Mouse (Mus musculus) retina, adult 2 months (tissue): ENCODE data around the gene Cabp4.
A peak's percentile ranks its signal among the peaks of the same experiment; 100 is the strongest.

Experiments used
- DNase-seq: peaks from one replicate; pipeline ENCODE4 v3.0.0-alpha.2; 2012; ENCODE audit warnings: low read depth, low spot score

Cabp4 gene

GRCm38 (mm10) chr19:4102626-4103025 is 41.2 kb downstream of the Cabp4 start:
- no peak for DNase-seq

GRCm38 (mm10) chr19:4102049-4102448 is 41.8 kb downstream of the Cabp4 start:
- DNase-seq, result no peak

GRCm38 (mm10) chr19:4101466-4101865 is 42.4 kb downstream of the Cabp4 start:
- DNase-seq, result peak; percentile 90

- DNase-seq, result no peak
Observed at GRCm38 (mm10) chr19:4100718-4101261, 43.0 kb downstream of the Cabp4 start.

GRCm38 (mm10) chr19:4099837-4100717 is 43.8 kb downstream of the Cabp4 start, which contains the start of gene Pitpnm1:
Gene Pitpnm1, plus strand, starts transcription at chr19:4099998.
- no peak for DNase-seq

- DNase-seq, result peak; percentile 85
Observed at GRCm38 (mm10) chr19:4099056-4099455, 44.8 kb downstream of the Cabp4 start.

GRCm38 (mm10) chr19:4098426-4098825 is 45.4 kb downstream of the Cabp4 start:
- DNase-seq, result no peak

GRCm38 (mm10) chr19:4097441-4097825 is 46.4 kb downstream of the Cabp4 start:
- no peak for DNase-seq

- peak; percentile 97 for DNase-seq
Observed at GRCm38 (mm10) chr19:4096642-4097440, 47.0 kb downstream of the Cabp4 start, which contains the start of gene Cdk2ap2. Gene Cdk2ap2, plus strand, starts transcription at chr19:4097182.

GRCm38 (mm10) chr19:4095802-4096201 is 48.0 kb downstream of the Cabp4 start:
- DNase-seq, result no peak

GRCm38 (mm10) chr19:4094774-4095303 is 49.0 kb downstream of the Cabp4 start:
- no peak for DNase-seq

- DNase-seq, result no peak
Observed at GRCm38 (mm10) chr19:4094348-4094747, 49.5 kb downstream of the Cabp4 start.

GRCm38 (mm10) chr19:4093772-4094171 is 50.1 kb downstream of the Cabp4 start:
- DNase-seq, result no peak

GRCm38 (mm10) chr19:4092750-4093149 is 51.1 kb downstream of the Cabp4 start:
- DNase-seq, result no peak

- DNase-seq, result no peak
Observed at GRCm38 (mm10) chr19:4091383-4091782, 52.5 kb downstream of the Cabp4 start.

- no peak for DNase-seq
Observed at GRCm38 (mm10) chr19:4090446-4090845, 53.4 kb downstream of the Cabp4 start.

- DNase-seq, result no peak
Observed at GRCm38 (mm10) chr19:4089128-4089527, 54.7 kb downstream of the Cabp4 start.

GRCm38 (mm10) chr19:4088146-4088545 is 55.7 kb downstream of the Cabp4 start:
- DNase-seq, result no peak

- DNase-seq, result no peak
Observed at GRCm38 (mm10) chr19:4087090-4087489, 56.7 kb downstream of the Cabp4 start.

- no peak for DNase-seq
Observed at GRCm38 (mm10) chr19:4086156-4086555, 57.7 kb downstream of the Cabp4 start.
